Mouse (Mus musculus): ENCODE results near the gene Il12b. TPM values are rescaled to one million over a fixed set of nuclear protein-coding genes. Genes with fewer than 3 reads are reported as not detected.

Gene Il12b
- polyA plus RNA-seq, 1 experiment from 2014 or later: not detected

DNA sequence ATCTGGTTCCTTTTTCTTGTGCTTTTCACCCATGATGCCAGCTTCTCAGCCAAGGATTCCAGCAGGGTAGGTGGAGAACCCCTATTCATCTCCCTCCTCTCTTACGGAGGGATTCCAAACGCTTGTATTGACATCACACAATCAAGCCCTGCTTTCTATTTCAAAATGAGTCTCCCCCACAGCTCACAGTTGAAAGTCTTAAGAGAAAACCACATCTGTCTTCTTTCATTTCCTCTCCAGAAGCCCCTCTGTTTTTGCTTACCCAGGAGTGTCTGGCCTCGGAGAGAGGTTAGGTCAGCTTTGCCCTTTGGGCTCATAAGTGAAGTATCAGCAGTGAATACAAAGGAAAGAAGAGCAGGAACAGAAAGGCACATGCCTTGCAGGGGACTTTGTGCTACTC lies 17.7 kb upstream of the Il12b start:
- no peaks in the 10 kb centered on the region for H3K4me1 ChIP-seq (ENCODE audit: control insufficient read depth, insufficient read depth, low read length)
- no peak overlapping the region for H3K4me3 ChIP-seq (ENCODE audit: low read depth, low read length)
- no peaks in the 10 kb centered on the region for H3K9me3 ChIP-seq (ENCODE audit: control insufficient read depth, low read depth, low read length)
- H3K36me3 ChIP-seq (ENCODE audit: control insufficient read depth, insufficient read depth, low read length): no peaks in the 10 kb centered on the region
- no peak overlapping the region for H3K9ac ChIP-seq (replicated peaks; ENCODE audit: low read depth, low read length)
- no peak overlapping the region for H3K27ac ChIP-seq (ENCODE audit: low read length)
- no peak overlapping the region for H3K4me2 ChIP-seq (replicated peaks; ENCODE audit: low read depth, low read length)
- H3K27me3 ChIP-seq (ENCODE audit: control insufficient read depth, insufficient read depth, low read length): no peaks in the 10 kb centered on the region
- ATAC-seq (ENCODE audit: insufficient number of reproducible peaks, insufficient read depth, low FRiP score, low read depth): no peak
- WGBS: 56% methylated on average over 3 of the region's 3 CpGs

DNA sequence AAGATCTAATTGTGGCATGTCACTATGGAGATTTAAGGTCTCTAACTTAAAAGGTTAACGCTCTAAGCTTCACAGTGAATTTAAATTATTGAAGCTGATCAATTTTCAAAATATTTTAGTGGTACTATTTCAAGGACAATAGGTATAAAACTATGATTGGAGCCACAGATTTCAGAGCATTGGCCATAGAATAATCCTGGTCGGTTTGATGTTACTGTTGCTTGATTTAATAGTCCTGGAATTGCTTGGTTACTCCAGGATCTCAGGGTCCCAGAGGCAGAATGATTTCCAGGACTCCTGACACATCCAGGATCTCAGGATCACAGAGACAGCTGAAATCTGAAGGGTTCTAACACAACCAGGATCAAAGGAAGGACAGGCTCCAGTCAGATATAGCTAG lies 12.8 kb upstream of the Il12b start:
- no peak for ATAC-seq (ENCODE audit: insufficient number of reproducible peaks, insufficient read depth, low FRiP score, low read depth)
- Histone ChIP-seq H3K4me2 (replicated peaks; ENCODE audit: low read depth, low read length) (no peak overlapping the region), H3K36me3 (ENCODE audit: control insufficient read depth, insufficient read depth, low read length) (no peaks in the 10 kb centered on the region), H3K4me1 (ENCODE audit: control insufficient read depth, insufficient read depth, low read length) (no peaks in the 10 kb centered on the region), H3K27me3 (ENCODE audit: control insufficient read depth, insufficient read depth, low read length) (no peaks in the 10 kb centered on the region), H3K9ac (replicated peaks; ENCODE audit: low read depth, low read length) (no peak overlapping the region), H3K9me3 (ENCODE audit: control insufficient read depth, low read depth, low read length) (no peaks in the 10 kb centered on the region), H3K4me3 (ENCODE audit: low read depth, low read length) (no peak overlapping the region), H3K27ac (ENCODE audit: low read length) (no peak overlapping the region)
- 83% methylated on average over 2 of the region's 2 CpGs for WGBS

- Histone ChIP-seq H3K4me2 (replicated peaks; ENCODE audit: low read depth, low read length) (no peak overlapping the region), H3K4me3 (ENCODE audit: low read depth, low read length) (no peak overlapping the region), H3K4me1 (ENCODE audit: control insufficient read depth, insufficient read depth, low read length) (no peaks in the 10 kb centered on the region), H3K9ac (replicated peaks; ENCODE audit: low read depth, low read length) (no peak overlapping the region), H3K36me3 (ENCODE audit: control insufficient read depth, insufficient read depth, low read length) (no peaks in the 10 kb centered on the region), H3K27me3 (ENCODE audit: control insufficient read depth, insufficient read depth, low read length) (no peaks in the 10 kb centered on the region), H3K27ac (ENCODE audit: low read length) (no peak overlapping the region), H3K9me3 (ENCODE audit: control insufficient read depth, low read depth, low read length) (no peaks in the 10 kb centered on the region)
- ATAC-seq (ENCODE audit: insufficient number of reproducible peaks, insufficient read depth, low FRiP score, low read depth): no peak
- 44% methylated on average over 6 of the region's 6 CpGs for WGBS
These were observed 9.7 kb upstream of the Il12b start for GRCm38 (mm10) chr11:44389993-44390701.

DNA sequence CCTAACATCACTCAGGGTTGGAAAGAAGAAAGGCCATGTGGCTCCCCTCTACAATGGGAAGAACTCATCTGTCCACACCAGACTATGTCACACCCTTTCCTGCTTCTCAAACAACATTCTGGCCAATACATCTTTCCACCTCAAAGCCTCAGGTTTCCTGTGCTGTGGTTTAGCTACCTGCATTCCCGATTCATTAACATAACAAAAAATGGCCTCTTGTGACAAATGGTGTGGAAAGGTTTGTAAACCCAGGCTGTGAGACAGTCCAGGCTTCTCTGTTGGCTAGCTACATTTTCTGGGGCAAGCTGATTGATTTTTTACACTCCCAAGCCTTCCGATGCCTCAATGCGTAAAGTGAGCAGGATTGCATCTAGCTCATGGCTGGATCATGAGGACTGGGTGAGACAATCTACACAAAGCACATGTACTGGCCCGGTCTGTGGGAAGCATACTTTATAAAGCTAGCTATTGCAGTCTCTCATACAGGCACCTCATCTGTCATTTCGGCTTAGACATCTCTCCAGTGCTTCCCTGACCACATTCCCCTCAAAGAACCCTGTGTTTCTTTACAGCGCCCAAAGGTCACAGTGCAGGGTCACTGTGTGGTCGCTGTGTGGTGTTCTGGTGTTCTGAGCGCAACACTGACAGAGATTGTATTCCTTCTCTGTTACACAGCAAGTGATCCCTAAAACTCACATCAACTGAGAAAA lies 6.6 kb upstream of the Il12b start:
- no peaks in the 10 kb centered on the region for H3K36me3 ChIP-seq (ENCODE audit: control insufficient read depth, insufficient read depth, low read length)
- ATAC-seq (ENCODE audit: insufficient number of reproducible peaks, insufficient read depth, low FRiP score, low read depth): no peak
- H3K9me3 ChIP-seq (ENCODE audit: control insufficient read depth, low read depth, low read length): no peaks in the 10 kb centered on the region
- H3K9ac ChIP-seq (replicated peaks; ENCODE audit: low read depth, low read length): no peak overlapping the region
- H3K4me1 ChIP-seq (ENCODE audit: control insufficient read depth, insufficient read depth, low read length): no peaks in the 10 kb centered on the region
- no peak overlapping the region for H3K27ac ChIP-seq (ENCODE audit: low read length)
- no peaks in the 10 kb centered on the region for H3K27me3 ChIP-seq (ENCODE audit: control insufficient read depth, insufficient read depth, low read length)
- H3K4me2 ChIP-seq (replicated peaks; ENCODE audit: low read depth, low read length): no peak overlapping the region
- H3K4me3 ChIP-seq (ENCODE audit: low read depth, low read length): no peak overlapping the region
- WGBS: 61% methylated on average over 8 of the region's 8 CpGs

DNA sequence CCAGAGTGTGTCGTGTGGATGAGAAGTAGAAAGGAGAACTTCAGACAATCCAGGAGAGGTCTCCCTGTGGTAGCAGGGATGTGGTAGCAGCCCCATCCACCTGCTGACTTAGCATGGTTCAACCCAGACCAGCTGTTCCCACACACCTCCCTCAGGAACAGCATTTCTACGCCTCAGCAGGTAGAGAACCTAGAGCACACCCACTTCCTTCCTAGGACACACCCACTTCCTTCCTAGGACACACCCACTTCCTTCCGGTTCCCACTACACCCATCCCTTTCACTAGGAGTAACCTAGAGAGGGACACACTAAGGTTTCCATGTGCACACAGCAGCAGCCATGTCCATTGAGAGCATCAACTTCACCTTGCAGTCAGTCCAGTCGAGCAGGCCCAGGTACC lies 4.5 kb upstream of the Il12b start:
- 0 out of 2 replicates have a peak, but pooled peaks cover 3% of the 10 kb centered on the region for H3K4me1 ChIP-seq (ENCODE audit: control insufficient read depth, insufficient read depth, low read length)
- no peak overlapping the region for H3K27ac ChIP-seq (ENCODE audit: low read length)
- no peaks in the 10 kb centered on the region for H3K9me3 ChIP-seq (ENCODE audit: control insufficient read depth, low read depth, low read length)
- no peaks in the 10 kb centered on the region for H3K36me3 ChIP-seq (ENCODE audit: control insufficient read depth, insufficient read depth, low read length)
- H3K4me3 ChIP-seq (ENCODE audit: low read depth, low read length): no peak overlapping the region
- no peak for ATAC-seq (ENCODE audit: insufficient number of reproducible peaks, insufficient read depth, low FRiP score, low read depth)
- H3K27me3 ChIP-seq (ENCODE audit: control insufficient read depth, insufficient read depth, low read length): no peaks in the 10 kb centered on the region
- no peak overlapping the region for H3K4me2 ChIP-seq (replicated peaks; ENCODE audit: low read depth, low read length)
- 86% methylated on average over 4 of the region's 4 CpGs for WGBS
- H3K9ac ChIP-seq (replicated peaks; ENCODE audit: low read depth, low read length): no peak overlapping the region

GRCm38 (mm10) chr11:44397551-44397950 lies 2.3 kb upstream of the Il12b start:
- H3K27ac ChIP-seq (ENCODE audit: low read length): no peak overlapping the region
- H3K4me3 ChIP-seq (ENCODE audit: low read depth, low read length): no peak overlapping the region
- 0 out of 2 replicates have a peak, but pooled peaks cover 3% of the 10 kb centered on the region for H3K4me1 ChIP-seq (ENCODE audit: control insufficient read depth, insufficient read depth, low read length)
- no peak for ATAC-seq (ENCODE audit: insufficient number of reproducible peaks, insufficient read depth, low FRiP score, low read depth)
- no peak overlapping the region for H3K9ac ChIP-seq (replicated peaks; ENCODE audit: low read depth, low read length)
- H3K27me3 ChIP-seq (ENCODE audit: control insufficient read depth, insufficient read depth, low read length): no peaks in the 10 kb centered on the region
- 56% methylated on average over 3 of the region's 3 CpGs for WGBS
- H3K36me3 ChIP-seq (ENCODE audit: control insufficient read depth, insufficient read depth, low read length): no peaks in the 10 kb centered on the region
- no peak overlapping the region for H3K4me2 ChIP-seq (replicated peaks; ENCODE audit: low read depth, low read length)
- H3K9me3 ChIP-seq (ENCODE audit: control insufficient read depth, low read depth, low read length): no peaks in the 10 kb centered on the region

DNA sequence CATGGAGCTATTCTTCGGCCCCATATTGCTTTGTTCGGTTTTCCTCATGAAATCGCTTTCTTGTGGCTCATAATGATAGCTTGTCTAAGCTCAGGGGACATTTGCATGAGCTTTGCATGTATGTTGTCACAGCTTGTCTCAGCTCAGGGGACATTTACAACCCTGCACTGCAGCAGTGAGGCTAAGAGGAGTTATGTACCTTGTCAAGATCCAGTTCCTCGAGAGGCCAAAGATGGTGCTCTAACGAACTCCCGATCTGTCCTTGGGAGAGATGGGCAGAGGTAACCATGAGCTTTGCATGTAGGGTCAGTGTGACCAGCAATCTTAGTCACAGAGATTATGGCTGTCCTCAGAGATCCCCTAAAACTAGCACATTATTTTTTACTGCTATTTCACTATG lies 1.5 kb upstream of the Il12b start:
- Histone ChIP-seq H3K4me1 (ENCODE audit: control insufficient read depth, insufficient read depth, low read length) (0 out of 2 replicates have a peak, but pooled peaks cover 3% of the 10 kb centered on the region), H3K27me3 (ENCODE audit: control insufficient read depth, insufficient read depth, low read length) (no peaks in the 10 kb centered on the region), H3K4me3 (ENCODE audit: low read depth, low read length) (no peak overlapping the region), H3K9me3 (ENCODE audit: control insufficient read depth, low read depth, low read length) (no peaks in the 10 kb centered on the region), H3K9ac (replicated peaks; ENCODE audit: low read depth, low read length) (no peak overlapping the region), H3K36me3 (ENCODE audit: control insufficient read depth, insufficient read depth, low read length) (no peaks in the 10 kb centered on the region), H3K4me2 (replicated peaks; ENCODE audit: low read depth, low read length) (peak overlapping the region; percentile 40; the same call in 1 of the 2 replicates), H3K27ac (ENCODE audit: low read length) (no peak overlapping the region)
- 81% methylated on average over 6 of the region's 6 CpGs for WGBS
- no peak for ATAC-seq (ENCODE audit: insufficient number of reproducible peaks, insufficient read depth, low FRiP score, low read depth)

GRCm38 (mm10) chr11:44398782-44399225 lies 1.1 kb upstream of the Il12b start:
- peak; percentile 74 for ATAC-seq (ENCODE audit: insufficient number of reproducible peaks, insufficient read depth, low FRiP score, low read depth)
- Histone ChIP-seq H3K4me2 (replicated peaks; ENCODE audit: low read depth, low read length) (peak overlapping the region; percentile 40), H3K9ac (replicated peaks; ENCODE audit: low read depth, low read length) (no peak overlapping the region), H3K27me3 (ENCODE audit: control insufficient read depth, insufficient read depth, low read length) (no peaks in the 10 kb centered on the region), H3K27ac (ENCODE audit: low read length) (no peak overlapping the region), H3K4me3 (ENCODE audit: low read depth, low read length) (peak overlapping the region; percentile 24; the same call in 1 of the 2 replicates), H3K4me1 (ENCODE audit: control insufficient read depth, insufficient read depth, low read length) (0 out of 2 replicates have a peak, but pooled peaks cover 3% of the 10 kb centered on the region), H3K36me3 (ENCODE audit: control insufficient read depth, insufficient read depth, low read length) (no peaks in the 10 kb centered on the region), H3K9me3 (ENCODE audit: control insufficient read depth, low read depth, low read length) (no peaks in the 10 kb centered on the region)
- 2% methylated on average over 20 of the region's 20 CpGs for WGBS

Measured in stomach, embryonic 14.5 days (tissue).